Mouse (Mus musculus): ENCODE measurements around the gene Fam50a.
A peak's percentile ranks its signal among the peaks of the same experiment; 100 is the strongest.

The Fam50a gene

GRCm38 (mm10) chrX:74312540-74313464 is at the start of gene Fam50a:
Gene Fam50a, plus strand, starts transcription at chrX:74313033.
- DNase-seq = peak; percentile 80 to 90

DNA sequence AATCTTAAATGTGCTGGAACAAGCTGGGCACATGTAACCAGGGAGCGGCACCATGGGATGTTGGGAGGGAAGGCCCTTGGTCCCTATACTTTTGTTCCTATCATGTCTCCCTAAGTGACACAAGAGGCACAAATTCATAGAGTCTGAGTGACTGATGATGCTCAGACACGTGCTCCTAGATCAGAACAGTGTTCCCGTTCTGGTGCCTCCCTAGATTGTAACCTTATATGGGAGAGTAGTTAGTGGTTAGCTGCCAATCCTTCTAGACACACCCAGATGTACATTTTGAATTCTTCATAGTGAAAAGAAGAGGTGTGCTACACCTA is 43.1 kb upstream of the Fam50a start:
- DNase-seq = no peak

DNA sequence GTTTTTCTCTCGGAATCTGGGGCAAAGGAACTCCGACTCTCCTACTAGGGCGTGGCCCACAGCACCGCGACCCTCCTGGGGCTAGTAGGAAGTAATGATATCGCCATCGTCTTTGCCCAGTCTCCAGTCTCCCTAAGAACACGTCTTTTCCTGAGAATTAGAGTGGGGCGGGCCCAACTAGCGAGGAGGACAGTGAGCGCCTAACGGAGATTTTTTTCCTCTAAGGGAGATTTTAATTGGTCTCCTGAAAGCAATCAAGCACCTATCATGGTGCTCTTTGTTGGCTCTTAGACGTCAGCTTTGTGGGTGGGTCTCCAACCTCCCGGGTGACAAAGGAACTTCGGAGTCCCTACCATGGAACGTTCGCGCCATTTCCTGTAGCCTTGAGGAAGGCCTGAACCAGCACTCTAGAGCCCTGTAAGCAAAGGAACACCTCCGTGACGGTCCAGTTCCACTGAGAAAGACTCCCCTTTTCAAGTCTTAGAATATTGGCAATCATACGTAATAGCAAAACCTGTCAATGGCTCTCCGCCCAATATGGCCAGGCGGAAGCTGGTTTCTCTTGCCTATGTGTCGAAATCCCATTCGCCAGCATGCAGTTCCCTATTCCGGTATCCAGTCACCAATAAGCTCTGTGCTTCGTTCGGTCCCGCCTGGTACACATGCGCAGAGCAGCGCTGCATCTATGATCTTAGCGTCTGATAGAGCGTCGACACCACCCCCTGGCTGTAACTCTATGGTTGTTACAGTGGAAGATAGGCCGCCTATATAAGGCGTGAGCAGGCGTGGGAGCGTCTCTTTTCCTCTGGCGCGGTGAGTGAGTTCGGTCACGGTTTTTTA is 42.6 kb upstream of the Fam50a start, which contains the start of gene Rpl10:
Rpl10 (plus strand) TSS at position 751 of the 840 bp plus-strand sequence.
- DNase-seq = peak; percentile 80 to 92

- DNase-seq = peak in 1 of 2 experiments; percentile 26
These were observed 41.8 kb upstream of the Fam50a start for GRCm38 (mm10) chrX:74270902-74271551.

DNA sequence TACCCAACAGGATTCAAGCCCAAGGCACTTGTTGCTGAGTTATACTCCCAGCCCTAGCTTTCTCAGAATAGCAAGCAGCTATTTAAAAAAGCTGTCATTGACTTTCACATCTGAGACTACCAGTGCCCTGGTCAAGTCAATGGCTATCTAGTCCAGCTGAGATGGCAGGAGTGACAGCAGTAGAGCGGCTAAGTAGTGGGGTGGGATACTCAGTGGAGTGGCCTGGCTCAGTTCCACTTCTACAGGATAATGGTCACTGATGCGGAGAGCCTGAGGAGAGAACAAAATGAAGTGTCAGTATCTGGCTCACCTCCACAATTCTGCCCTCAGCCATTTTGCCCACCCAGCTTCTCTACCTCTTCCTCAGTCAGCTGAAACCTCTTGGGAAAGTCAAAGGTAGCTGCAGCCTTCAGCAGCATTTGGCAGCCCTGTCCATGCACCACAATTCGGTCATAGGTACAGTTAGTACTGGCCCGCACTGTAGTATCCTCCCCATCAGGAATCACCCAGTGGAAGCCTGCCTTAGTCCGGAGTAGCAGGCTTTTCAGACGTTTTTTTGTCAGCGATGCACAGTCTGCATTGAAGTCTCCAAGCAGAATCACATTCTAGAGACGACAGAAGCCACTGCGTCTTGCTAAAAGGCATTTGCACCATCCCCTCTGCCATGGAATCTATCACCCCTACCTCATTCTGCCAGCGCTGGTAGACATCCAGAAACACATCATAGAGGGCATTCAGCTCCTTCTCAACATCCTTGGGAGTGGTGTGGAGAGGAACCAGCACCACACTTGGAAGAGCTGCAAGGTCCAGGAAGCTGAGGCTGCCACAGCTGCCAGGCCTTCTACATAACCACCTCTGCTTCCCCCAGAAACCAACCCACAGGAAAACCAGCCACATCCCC is 39.2 kb upstream of the Fam50a start:
- no peak for DNase-seq

DNA sequence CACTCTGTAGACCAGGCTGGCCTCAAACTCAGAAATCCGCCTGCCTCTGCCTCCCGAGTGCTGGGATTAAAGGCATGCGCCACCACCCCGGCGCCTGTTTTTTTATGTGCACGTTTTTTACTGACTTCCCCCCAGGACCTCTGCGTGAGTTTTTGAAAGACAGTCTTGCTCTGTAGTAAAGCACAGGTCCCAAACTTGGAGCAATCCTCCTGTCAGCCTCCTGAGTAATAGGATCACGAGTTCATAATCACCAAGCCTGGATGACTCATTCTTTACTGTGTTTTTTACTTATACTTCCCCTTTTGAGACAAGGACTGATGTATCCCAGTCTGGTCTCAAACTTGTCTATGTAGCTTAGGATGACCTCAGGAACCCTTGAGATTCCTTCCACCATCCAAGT is 34.9 kb upstream of the Fam50a start:
- no peak for DNase-seq

DNA sequence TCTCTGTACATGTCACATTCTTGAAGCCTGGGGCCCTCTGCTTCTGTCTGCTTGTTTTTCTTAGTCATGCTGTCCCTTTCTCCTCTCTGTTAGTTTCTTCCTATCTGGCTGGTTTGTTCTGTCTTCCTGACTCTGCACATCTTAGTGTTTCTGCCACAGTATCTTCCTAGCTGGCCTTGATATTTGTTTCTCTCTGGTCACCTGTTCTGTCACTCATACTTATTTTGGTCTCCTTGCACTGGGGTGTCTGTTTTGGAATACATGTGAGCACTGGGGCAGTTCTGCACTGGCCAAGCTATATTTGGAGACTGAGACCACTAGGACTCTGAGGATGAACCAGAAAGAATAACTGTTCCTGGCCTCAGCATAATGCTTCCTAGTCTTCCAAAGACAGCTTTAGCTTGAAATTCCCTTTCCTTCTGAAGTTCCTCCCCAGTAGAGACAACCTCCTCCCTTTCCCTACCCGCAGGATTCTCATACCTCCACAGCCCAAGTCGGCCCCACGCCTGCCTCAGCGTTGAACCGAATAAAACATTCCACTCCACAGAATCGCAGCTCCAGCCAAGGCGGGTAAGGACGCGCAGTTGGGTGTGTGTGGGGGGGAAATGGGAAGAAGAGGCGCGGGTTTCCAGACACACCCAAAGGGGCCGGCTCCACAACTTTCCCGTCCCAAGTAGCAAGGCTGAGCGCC is 31.6 kb upstream of the Fam50a start:
- DNase-seq = no peak

DNA sequence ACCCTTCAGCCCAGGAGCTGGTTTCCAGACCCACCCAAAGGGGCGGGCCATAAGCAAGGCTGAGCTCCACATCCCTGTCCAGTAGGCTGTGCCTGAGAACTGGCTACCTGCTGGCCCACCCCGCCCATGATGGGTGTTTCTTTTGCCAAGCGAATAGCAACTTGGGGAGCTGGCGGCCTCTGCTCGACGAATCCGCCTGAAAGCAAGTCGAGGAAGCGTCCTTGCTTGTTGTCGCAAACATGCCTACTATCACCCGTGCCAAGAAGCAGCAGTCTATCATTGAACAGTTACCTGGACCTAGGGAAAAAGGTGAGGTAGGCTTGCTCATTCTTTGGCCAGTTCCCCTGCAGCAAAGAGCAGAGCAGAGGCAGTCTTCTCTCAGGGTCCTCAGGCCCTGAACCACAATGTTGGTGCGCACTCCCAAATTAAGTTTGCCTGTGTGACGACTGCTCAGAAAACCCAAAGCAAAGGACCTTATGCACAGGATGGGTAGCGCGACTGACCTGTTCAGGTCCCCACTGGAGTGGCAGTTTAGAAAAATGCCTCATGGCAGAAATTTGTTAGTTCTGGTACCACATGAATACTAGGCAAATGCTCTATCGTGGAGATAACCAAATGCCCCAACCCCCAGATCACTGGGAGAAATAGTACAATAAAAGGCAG is 31.0 kb upstream of the Fam50a start, which contains the start of the genes Taz and Dnase1l1:
Taz (plus strand) TSS at position 181 of the 663 bp plus-strand sequence.
Dnase1l1 (minus strand) TSS at position 606 of the 663 bp plus-strand sequence.
- peak; percentile 46 to 69 for DNase-seq

DNA sequence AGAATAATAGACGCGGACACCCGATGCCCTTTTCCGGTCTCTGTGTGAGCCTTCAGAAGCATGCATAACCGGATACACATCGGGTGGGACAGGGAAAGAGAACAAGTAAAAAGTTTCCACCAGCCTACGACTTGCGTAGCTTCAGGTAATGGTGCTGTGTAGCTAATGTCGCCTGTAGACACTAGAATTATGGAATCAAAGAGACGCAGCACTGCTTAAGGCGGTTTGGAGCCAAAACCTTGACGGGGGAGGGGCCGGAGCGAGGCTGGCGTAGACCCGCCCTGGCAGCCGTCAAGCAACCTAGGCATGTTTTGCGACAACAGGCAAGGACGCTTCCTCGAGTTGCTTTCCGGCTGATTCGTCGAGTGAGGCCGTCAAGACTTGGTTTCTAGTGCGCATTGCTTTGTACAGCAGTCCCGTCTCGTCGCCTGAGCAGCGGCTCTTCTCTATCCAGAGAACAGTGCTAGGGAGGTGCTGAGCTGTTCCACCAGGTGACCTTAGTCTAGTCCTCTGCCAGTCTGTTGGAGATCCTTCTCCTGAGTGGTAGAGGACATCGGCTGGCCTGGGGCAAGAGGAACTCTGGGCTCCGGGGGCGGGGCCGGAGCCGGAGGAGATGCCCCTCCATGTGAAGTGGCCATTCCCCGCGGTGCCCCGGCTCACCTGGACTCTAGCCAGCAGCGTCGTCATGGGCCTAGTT is 30.3 kb upstream of the Fam50a start:
- DNase-seq = peak; percentile 82 to 89

DNA sequence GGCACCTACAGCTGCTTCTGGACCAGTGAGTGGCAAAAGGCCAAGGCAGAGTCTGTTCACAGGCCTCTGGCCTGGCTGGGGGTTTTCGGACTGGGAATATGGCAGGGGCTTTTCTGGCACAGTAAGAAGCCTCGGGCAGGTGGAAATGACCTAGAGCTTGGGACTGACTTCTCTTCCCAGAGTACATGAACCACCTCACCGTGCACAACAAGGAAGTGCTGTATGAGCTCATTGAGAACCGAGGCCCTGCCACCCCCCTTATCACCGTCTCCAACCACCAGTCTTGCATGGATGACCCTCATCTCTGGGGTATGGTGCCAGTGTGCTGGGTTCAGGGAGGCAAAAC is 29.8 kb upstream of the Fam50a start:
- no peak for DNase-seq

GRCm38 (mm10) chrX:74293431-74293830 is 19.4 kb upstream of the Fam50a start:
- DNase-seq = no peak

- peak; percentile 93 for DNase-seq
These were observed 16.0 kb upstream of the Fam50a start, which contains the start of gene Atp6ap1 for GRCm38 (mm10) chrX:74296538-74297448. Gene Atp6ap1, plus strand, starts transcription at chrX:74297097.

DNA sequence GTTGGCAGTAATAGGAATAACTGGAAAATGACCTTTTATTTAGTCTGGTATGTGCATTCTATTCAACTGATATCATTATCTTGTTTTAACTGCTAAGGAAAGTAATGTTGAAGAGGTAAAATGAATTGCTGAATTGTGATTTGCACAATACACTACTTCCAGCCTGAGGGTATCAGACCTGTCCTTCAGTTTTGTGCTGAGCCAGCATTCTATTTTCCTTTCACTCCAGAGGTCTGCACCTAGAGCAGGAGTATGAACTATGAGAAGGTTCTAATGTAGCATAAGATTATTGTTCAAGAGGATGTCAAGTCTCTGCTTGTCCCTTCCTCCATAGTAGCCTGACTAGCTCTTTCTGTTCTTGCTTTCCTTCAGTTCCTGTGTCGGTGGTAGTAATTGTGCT is 14.5 kb upstream of the Fam50a start:
- no peak for DNase-seq

GRCm38 (mm10) chrX:74299721-74300120 is 13.1 kb upstream of the Fam50a start:
- no peak for DNase-seq

- peak; percentile 77 to 80 for DNase-seq
These were observed 7.7 kb upstream of the Fam50a start, which contains the start of gene Gdi1 for GRCm38 (mm10) chrX:74304867-74305700. Gene Gdi1, plus strand, starts transcription at chrX:74304998.

DNA sequence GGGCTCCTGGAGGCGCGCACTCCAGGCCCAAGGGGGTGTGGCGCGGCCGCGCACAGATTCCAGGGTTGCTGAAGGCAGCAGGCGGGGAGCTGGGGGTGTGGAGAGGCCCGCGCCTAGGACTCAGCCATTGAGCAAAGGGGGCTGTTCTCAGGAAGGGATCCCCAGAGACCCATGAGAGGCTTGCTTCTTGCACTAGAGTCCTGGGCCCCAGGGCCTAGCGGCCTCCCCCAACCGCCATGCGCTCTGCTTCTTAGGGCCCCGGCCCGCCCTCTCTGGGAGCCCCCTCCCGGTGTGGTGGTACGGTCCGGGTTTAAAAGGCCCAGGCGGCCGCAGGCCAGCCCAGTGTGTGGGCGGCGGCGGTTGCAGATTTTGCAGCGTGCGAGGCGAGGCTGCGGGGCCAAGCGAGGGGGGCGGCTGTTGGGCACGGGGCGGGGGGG is 15.9 kb downstream of the Fam50a start, which contains the start of gene Plxna3:
Plxna3 (plus strand) TSS at position 342 of the 437 bp plus-strand sequence.
- DNase-seq = peak; percentile 45 to 59

DNA sequence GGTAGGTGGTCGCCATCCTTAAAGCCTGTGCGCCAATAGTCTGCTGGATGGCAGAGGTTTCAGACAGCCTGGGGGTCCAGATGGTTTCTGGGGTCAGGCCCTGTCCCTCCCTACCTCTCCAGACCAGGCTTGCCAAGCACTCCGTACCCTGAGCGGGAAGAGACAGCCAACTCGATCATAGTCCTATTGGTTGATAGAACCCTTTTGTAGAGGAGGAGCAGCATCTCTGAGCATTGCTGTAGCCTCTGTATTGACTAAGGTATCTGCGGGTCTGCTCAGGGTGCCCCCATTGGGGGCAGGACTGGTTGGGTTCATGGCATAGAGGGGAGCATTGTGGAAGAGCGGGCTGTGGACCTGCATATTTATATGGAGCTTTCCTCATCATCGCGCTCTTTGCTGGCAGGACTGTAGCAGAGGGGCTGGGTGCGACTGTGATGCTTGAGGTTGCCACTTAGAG is 16.4 kb downstream of the Fam50a start:
- DNase-seq = no peak
